Mouse (Mus musculus): ENCODE results near the gene Hspbp1.

The Hspbp1 gene

GRCm38 (mm10) chr7:4629586-4629985 lies 55.3 kb downstream of the Hspbp1 start:
- CTCF ChIA-PET: interaction anchor here in 2 of 4 experiments (0.6 kb wide), 2 partner anchors 177 to 504 kb away, joined by 3 read pairs; no protein-coding TSS in a partner anchor

GRCm38 (mm10) chr7:4625928-4626327 lies 58.9 kb downstream of the Hspbp1 start:
- POLR2A ChIA-PET: interaction anchor here in 2 of 4 experiments (1.0 to 1.6 kb wide), 5 partner anchors 14 to 114 kb away, joined by 3 to 5 read pairs (median 3); partner anchors contain the start of gene Kmt5c (in 1 of the 2)
- CTCF ChIA-PET: interaction anchor here in 2 of 4 experiments (0.6 to 1.1 kb wide), 2 partner anchors 77 to 181 kb away, joined by 3 read pairs; no protein-coding TSS in a partner anchor

More at GRCm38 (mm10) chr7:4629586-4629985, 55.3 kb downstream of the Hspbp1 start:
- POLR2A ChIA-PET: interaction anchor here in 2 of 4 experiments (1.0 to 1.2 kb wide), 3 partner anchors 122 to 169 kb away, joined by 3 read pairs; partner anchors contain the start of gene Rpl28 (in 1 of the 2)

GRCm38 (mm10) chr7:4624343-4624742 lies 60.5 kb downstream of the Hspbp1 start:
- CTCF ChIA-PET: interaction anchor here (0.6 to 1.8 kb wide), 19 partner anchors 9 to 340 kb away, joined by 3 to 11 read pairs (median 4); partner anchors contain the start of genes Isoc2a (in 1 of the 4), Kmt5c (in 1 of the 4), Rpl28 (in 1 of the 4) and Tmem238 (in 1 of the 4)
- POLR2A ChIA-PET: interaction anchor here in 3 of 4 experiments (1.0 to 2.4 kb wide), 7 partner anchors 12 to 276 kb away, joined by 3 to 8 read pairs (median 3); partner anchors contain the start of genes Dnaaf3 (in 1 of the 3), Rpl28 (in 1 of the 3) and Ube2s (in 1 of the 3)

GRCm38 (mm10) chr7:4623544-4624189 lies 61.2 kb downstream of the Hspbp1 start:
- POLR2A ChIA-PET: interaction anchor here in 3 of 4 experiments (0.7 to 2.4 kb wide), 11 partner anchors 9 to 243 kb away, joined by 3 to 8 read pairs (median 3); partner anchors contain the start of genes Ube2s (in 2 of the 3), Cox6b2 (in 1 of the 3), Dnaaf3 (in 1 of the 3) and Rpl28 (in 1 of the 3)
- CTCF ChIA-PET: interaction anchor here (0.6 to 1.8 kb wide), 29 partner anchors 8 to 390 kb away, joined by 3 to 11 read pairs (median 4); partner anchors contain the start of genes Isoc2a (in 1 of the 4), Kmt5c (in 1 of the 4), Tmem238 (in 1 of the 4) and Tnni3 (in 1 of the 4)

GRCm38 (mm10) chr7:4619979-4620378 lies 64.9 kb downstream of the Hspbp1 start:
- ChIA-PET CTCF (interaction anchor here in 1 of 4 experiments (0.6 kb wide), 1 partner anchor 59 kb away, joined by 4 read pairs; no protein-coding TSS in a partner anchor), POLR2A (interaction anchor here in 3 of 4 experiments (0.6 to 1.4 kb wide), 4 partner anchors 173 to 247 kb away, joined by 3 to 4 read pairs (median 3); partner anchors contain the start of genes Rpl28 (in 1 of the 3) and Ube2s (in 1 of the 3))

GRCm38 (mm10) chr7:4613740-4614403 lies 71.0 kb downstream of the Hspbp1 start:
- POLR2A ChIA-PET: interaction anchor here in 3 of 4 experiments (0.5 to 1.1 kb wide), 7 partner anchors 112 to 394 kb away, joined by 3 to 7 read pairs (median 3); partner anchors contain the start of genes Ube2s (in 2 of the 3), Ppp1r12c (in 1 of the 3) and Ssc5d (in 1 of the 3)
- CTCF ChIA-PET: interaction anchor here in 3 of 4 experiments (0.6 to 1.1 kb wide), 3 partner anchors 10 to 291 kb away, joined by 3 to 5 read pairs (median 3); no protein-coding TSS in a partner anchor

- ChIA-PET CTCF (interaction anchor here in 1 of 4 experiments (0.6 kb wide), 1 partner anchor 69 kb away, joined by 3 read pairs; no protein-coding TSS in a partner anchor), POLR2A (interaction anchor here in 2 of 4 experiments (1.2 to 2.0 kb wide), 3 partner anchors 140 to 180 kb away, joined by 5 to 6 read pairs (median 5); partner anchors contain the start of genes Rpl28 (in 2 of the 2) and Cox6b2 (in 1 of the 2))
These were observed 71.9 kb downstream of the Hspbp1 start for GRCm38 (mm10) chr7:4612956-4613355.

GRCm38 (mm10) chr7:4612386-4612785 lies 72.5 kb downstream of the Hspbp1 start:
- ChIA-PET POLR2A (interaction anchor here in 3 of 4 experiments (0.7 to 2.0 kb wide), 11 partner anchors 12 to 200 kb away, joined by 3 to 8 read pairs (median 5); partner anchors contain the start of genes Rpl28 (in 2 of the 3), Ube2s (in 2 of the 3) and Cox6b2 (in 1 of the 3)), CTCF (interaction anchor here in 3 of 4 experiments (0.6 to 1.3 kb wide), 5 partner anchors 11 to 69 kb away, joined by 3 to 12 read pairs (median 4); partner anchors contain the start of gene Ppp6r1 (in 1 of the 3))

GRCm38 (mm10) chr7:4611921-4612341 lies 72.9 kb downstream of the Hspbp1 start:
- POLR2A ChIA-PET: interaction anchor here in 3 of 4 experiments (0.7 to 2.0 kb wide), 12 partner anchors 12 to 201 kb away, joined by 3 to 8 read pairs (median 4); partner anchors contain the start of genes Rpl28 (in 2 of the 3), Ube2s (in 2 of the 3) and Cox6b2 (in 1 of the 3)
- CTCF ChIA-PET: interaction anchor here in 2 of 4 experiments (0.7 to 1.3 kb wide), 4 partner anchors 12 to 68 kb away, joined by 3 to 12 read pairs (median 4); partner anchors contain the start of gene Ppp6r1 (in 1 of the 2)

GRCm38 (mm10) chr7:4611511-4611910 lies 73.4 kb downstream of the Hspbp1 start:
- CTCF ChIA-PET: interaction anchor here in 2 of 4 experiments (0.7 to 1.3 kb wide), 4 partner anchors 12 to 68 kb away, joined by 3 to 12 read pairs (median 4); partner anchors contain the start of gene Ppp6r1 (in 1 of the 2)
- POLR2A ChIA-PET: interaction anchor here in 2 of 4 experiments (0.9 to 2.0 kb wide), 11 partner anchors 12 to 201 kb away, joined by 3 to 8 read pairs (median 5); partner anchors contain the start of genes Rpl28 (in 2 of the 2), Ube2s (in 2 of the 2) and Cox6b2 (in 1 of the 2)

Measured in embryonic stem cell, embryonic (primary cell).